ENCODE assay signal across 10 mouse cellular contexts in the genomic region with DNA sequence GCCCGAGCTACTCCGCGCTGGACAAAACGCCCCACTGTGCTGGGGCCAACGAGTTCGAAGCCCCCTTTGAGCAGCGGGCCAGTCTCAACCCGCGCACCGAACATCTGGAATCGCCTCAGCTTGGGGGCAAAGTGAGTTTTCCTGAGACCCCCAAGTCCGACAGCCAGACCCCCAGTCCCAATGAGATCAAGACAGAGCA. TPM values are rescaled to one million over a fixed set of nuclear protein-coding genes. Genes with fewer than 3 reads are reported as not detected.
DNase-seq lines count a peak whose midpoint lies in the region; ATAC-seq lines count a peak whose summit lies in the region.
"Had no signal": no experiment of that assay in that cellular context is flagged by ENCODE, and none has a peak within 500 bp of the region (broad histone marks: within the 10 kb centered on the region; RNA-seq: fewer than 3 reads in every experiment).

A gene (plus strand): TSS at position 132 of the 199 bp plus-strand sequence.

- no peak for ATAC-seq in liver, embryonic 11.5 days (replicated peaks; ENCODE audit: low FRiP score)
- no peak for ATAC-seq in forebrain, embryonic 16.5 days
- 0 out of 2 replicates have a peak, but pooled peaks have one; percentile 5 for ATAC-seq in megakaryocyte-erythroid progenitor cell, adult 5-6 weeks (replicated peaks; ENCODE audit: low FRiP score, low TSS enrichment, poor library complexity, severe bottlenecking)

- H3K4me3 ChIP-seq in liver, embryonic 11.5 days (ENCODE audit: low read depth, low read length) = no peak within 1 kb of the TSS
- H3K4me3 ChIP-seq in brown adipose tissue, adult 24 weeks (ENCODE audit: insufficient read depth, low read depth, low read length) = no peak within 1 kb of the TSS
- H3K4me3 ChIP-seq in forebrain, embryonic 16.5 days (replicated peaks; ENCODE audit: low read length) = peak within 1 kb of the TSS; percentile 19
- H3K4me3 ChIP-seq: liver, embryonic 15.5 days had no signal

- H3K4me1 ChIP-seq in liver, embryonic 11.5 days (replicated peaks; ENCODE audit: control insufficient read depth, insufficient read depth, low read length) = peaks cover 3% of the 10 kb centered on the region; the same call in 1 of the 2 replicates
- no peaks in the 10 kb centered on the region for H3K4me1 ChIP-seq in brown adipose tissue, adult 24 weeks (ENCODE audit: control insufficient read depth, insufficient read depth, insufficient read length, low read length)
- H3K4me1 ChIP-seq in forebrain, embryonic 16.5 days (replicated peaks; ENCODE audit: control insufficient read depth, insufficient read depth, low read length) = no peaks in the 10 kb centered on the region; the same call in 1 of the 2 replicates
- H3K4me1 ChIP-seq: liver, embryonic 15.5 days had no signal

- WGBS in liver, embryonic 11.5 days = 5% methylated on average over 12 of the region's 12 CpGs
- 2% methylated on average over 12 of the region's 12 CpGs for WGBS in forebrain, embryonic 16.5 days

- no peak for DNase-seq in liver, embryonic 11.5 days (ENCODE audit: low spot score)
- DNase-seq in liver = no peak
- no peak for DNase-seq in retina, postnatal 1 day
- DNase-seq in spleen, postnatal 4 days (ENCODE audit: low spot score in 2 of 2) = no peak
- DNase-seq in left cerebral cortex, adult 11 months (ENCODE audit: low spot score) = no peak

- H3K27me3 ChIP-seq in liver, embryonic 11.5 days (replicated peaks; ENCODE audit: control insufficient read depth, insufficient read depth, low read length) = peaks cover 99% of the 10 kb centered on the region
- peaks cover 95% of the 10 kb centered on the region for H3K27me3 ChIP-seq in forebrain, embryonic 16.5 days (replicated peaks; ENCODE audit: control insufficient read depth, insufficient read depth, low read length)

- no peaks in the 10 kb centered on the region for H3K9me3 ChIP-seq in liver, embryonic 11.5 days (ENCODE audit: control insufficient read depth, low read length)
- H3K9me3 ChIP-seq in forebrain, embryonic 16.5 days (ENCODE audit: control insufficient read depth, low read length) = no peaks in the 10 kb centered on the region
- H3K9me3 ChIP-seq: liver, embryonic 15.5 days had no signal

- H3K9ac ChIP-seq in liver, embryonic 11.5 days (ENCODE audit: low read depth, low read length) = no peak within 1 kb of the TSS
- no peak within 1 kb of the TSS for H3K9ac ChIP-seq in forebrain, embryonic 16.5 days (replicated peaks; ENCODE audit: low read depth, low read length)
- H3K9ac ChIP-seq: liver, embryonic 15.5 days had no signal

- no peak within 1 kb of the TSS for H3K27ac ChIP-seq in liver, embryonic 11.5 days (ENCODE audit: low read depth, low read length)
- H3K27ac ChIP-seq in brown adipose tissue, adult 24 weeks (replicated peaks; ENCODE audit: low read depth, low read length) = no peak within 1 kb of the TSS
- H3K27ac ChIP-seq in forebrain, embryonic 16.5 days (ENCODE audit: low read length) = no peak within 1 kb of the TSS
- H3K27ac ChIP-seq: liver, embryonic 15.5 days had no signal

- H3K4me2 ChIP-seq in liver, embryonic 11.5 days = peak within 1 kb of the TSS; percentile 31; the same call in 1 of the 2 replicates
- peak within 1 kb of the TSS; percentile 28; the same call in 1 of the 2 replicates for H3K4me2 ChIP-seq in forebrain, embryonic 16.5 days (ENCODE audit: low read length)
- H3K4me2 ChIP-seq: liver, embryonic 15.5 days had no signal

- H3K36me3 ChIP-seq in liver, embryonic 11.5 days (ENCODE audit: control insufficient read depth, insufficient read depth, low read length) = no peaks in the 10 kb centered on the region
- no peaks in the 10 kb centered on the region for H3K36me3 ChIP-seq in forebrain, embryonic 16.5 days (ENCODE audit: control insufficient read depth, insufficient read depth)
- H3K36me3 ChIP-seq: liver, embryonic 15.5 days had no signal

RNA-seq across cellular contexts. Expression of the gene that starts here (rescaled TPM):
- 4.1 and 5.3 TPM in 2 replicates for polyA plus RNA-seq in liver, embryonic 11.5 days (2014; fragmentation: Nextera tagmentation; extraction: Ambion mirVana)
- 14.1 and 15.1 TPM in 2 replicates for polyA plus RNA-seq in brown adipose tissue, adult 24 weeks (2012; ENCODE audit: insufficient read depth, insufficient read length, missing spikeins)
- polyA plus RNA-seq in forebrain, embryonic 16.5 days (2015; fragmentation: Nextera tagmentation; extraction: Ambion mirVana) = not detected in 2 replicates
- not detected in 2 replicates for total RNA-seq in megakaryocyte-erythroid progenitor cell, adult 5-6 weeks (2014; fragmentation: Nextera tagmentation)
- not detected in 2 replicates for total RNA-seq in megakaryocyte-erythroid progenitor cell, adult 5-6 weeks (2017)
- polyA plus RNA-seq: frontal cortex, adult 2 months had no signal

Comparison
In these comparisons a context has a peak if more than half of its experiments do, and no peak if none do; other contexts are left out.
1. Peak in ATAC-seq in megakaryocyte-erythroid progenitor cell, adult 5-6 weeks; RNA of the gene not detected or under 1 TPM.